Mouse (Mus musculus) hindbrain, embryonic 12.5 days (tissue): Measurements from ENCODE around the gene Zfp109. TPM values are rescaled to one million over a fixed set of nuclear protein-coding genes. Genes with fewer than 3 reads are reported as not detected.

ENCODE experiments used
- ATAC-seq: fragments of 200-750 bp; cut with Nextera tagmentation; 2 replicates; pipeline ENCODE4 v1.8.0; 2017; ENCODE audit warnings: moderate TSS enrichment; ENCODE audit not compliant: low FRiP score
- H3K27ac ChIP-seq: fragments of 300-500 bp; sonication (generic); 2 replicates; pipeline ENCODE4 v1.5.1; 2016; ENCODE audit warnings: mild to moderate bottlenecking
- H3K27me3 ChIP-seq: fragments of 300-500 bp; sonication (generic); 2 replicates; pipeline ENCODE4 v1.6.1; 2016; ENCODE audit warnings: mild to moderate bottlenecking
- H3K36me3 ChIP-seq: fragments of 300-500 bp; sonication (generic); 2 replicates; pipeline ENCODE4 v1.6.1; 2016; ENCODE audit warnings: mild to moderate bottlenecking
- H3K4me1 ChIP-seq: fragments of 300-500 bp; sonication (generic); 2 replicates; pipeline ENCODE4 v1.6.1; 2016
- H3K4me2 ChIP-seq: fragments of 300-500 bp; sonication (generic); replicated peaks from 2 replicates; pipeline ENCODE4 v1.6.1; 2016; ENCODE audit warnings: mild to moderate bottlenecking
- H3K4me3 ChIP-seq: fragments of 300-500 bp; sonication (generic); 2 replicates; pipeline ENCODE4 v1.5.1; 2016; ENCODE audit warnings: mild to moderate bottlenecking
- H3K9ac ChIP-seq: fragments of 300-500 bp; sonication (generic); 2 replicates; pipeline ENCODE4 v1.6.1; 2016; ENCODE audit warnings: mild to moderate bottlenecking, moderate library complexity
- H3K9me3 ChIP-seq: fragments of 300-500 bp; sonication (generic); replicated peaks from 2 replicates; pipeline ENCODE4 v1.6.1; 2016; ENCODE audit warnings: mild to moderate bottlenecking
- WGBS: fragments of 180-500 bp; shearing (Covaris S2); methylation state at CpG from one replicate; pipeline ENCODE4 v1.1.7; 2016; 5-methylcytosine and 5-hydroxymethylcytosine counted together
- polyA plus RNA-seq: library from polyadenylated mRNA; unstranded; fragments of >200 nt; fragmentation: Nextera tagmentation; extraction: Ambion mirVana; gene quantifications from 2 replicates; pipeline ENCODE4 v1.2.1, GENCODE M21; 2016

Zfp109 gene
- polyA plus RNA-seq, 1 experiment from 2014 or later, result 4.9 TPM

- H3K4me3 ChIP-seq, result no peak overlapping the region
- H3K36me3 ChIP-seq, result peaks cover 1% of the 10 kb centered on the region; the same call in 1 of the 2 replicates
- H3K4me1 ChIP-seq, result 0 out of 2 replicates have a peak, but pooled peaks cover 5% of the 10 kb centered on the region
- no peaks in the 10 kb centered on the region for H3K9me3 ChIP-seq
- no peaks in the 10 kb centered on the region for H3K27me3 ChIP-seq
- no peak for ATAC-seq
- H3K27ac ChIP-seq, result no peak overlapping the region
- H3K9ac ChIP-seq, result no peak overlapping the region
- 70% methylated on average over 24 of the region's 24 CpGs for WGBS
- H3K4me2 ChIP-seq, result no peak overlapping the region
Measured at GRCm38 (mm10) chr7:24268176-24269155, 31.1 kb upstream of the Zfp109 start.

GRCm38 (mm10) chr7:24260000-24260312 lies 22.6 kb upstream of the Zfp109 start:
- Histone ChIP-seq H3K4me2 (no peak overlapping the region), H3K4me1 (peaks cover 6% of the 10 kb centered on the region), H3K27me3 (no peaks in the 10 kb centered on the region), H3K9me3 (no peaks in the 10 kb centered on the region), H3K36me3 (peaks cover 19% of the 10 kb centered on the region), H3K4me3 (no peak overlapping the region), H3K9ac (no peak overlapping the region), H3K27ac (no peak overlapping the region)
- WGBS, result 89% methylated on average over 4 of the region's 4 CpGs
- ATAC-seq, result no peak

GRCm38 (mm10) chr7:24259306-24259999 lies 22.1 kb upstream of the Zfp109 start:
- Histone ChIP-seq H3K36me3 (peaks cover 19% of the 10 kb centered on the region), H3K27me3 (no peaks in the 10 kb centered on the region), H3K27ac (no peak overlapping the region), H3K9me3 (no peaks in the 10 kb centered on the region), H3K4me3 (no peak overlapping the region), H3K4me2 (no peak overlapping the region), H3K9ac (no peak overlapping the region), H3K4me1 (peaks cover 8% of the 10 kb centered on the region)
- ATAC-seq, result no peak
- 85% methylated on average over 13 of the region's 13 CpGs for WGBS

- Histone ChIP-seq H3K36me3 (peaks cover 3% of the 10 kb centered on the region; the same call in 1 of the 2 replicates), H3K4me2 (peak within 1 kb of the TSS; percentile 65), H3K27ac (peak within 1 kb of the TSS; percentile 49; the same call in 1 of the 2 replicates), H3K4me3 (peak within 1 kb of the TSS; percentile 49), H3K9ac (peak within 1 kb of the TSS; percentile 68), H3K27me3 (no peaks in the 10 kb centered on the region), H3K4me1 (peaks cover 12% of the 10 kb centered on the region), H3K9me3 (no peaks in the 10 kb centered on the region)
- ATAC-seq, result peak; percentile 89
- WGBS, result 21% methylated on average over 21 of the region's 21 CpGs
Measured at GRCm38 (mm10) chr7:24254633-24255474, 17.5 kb upstream of the Zfp109 start, which contains the start of gene Zfp108. TSS of gene Zfp108 (plus strand) at chr7:24254794.

DNA sequence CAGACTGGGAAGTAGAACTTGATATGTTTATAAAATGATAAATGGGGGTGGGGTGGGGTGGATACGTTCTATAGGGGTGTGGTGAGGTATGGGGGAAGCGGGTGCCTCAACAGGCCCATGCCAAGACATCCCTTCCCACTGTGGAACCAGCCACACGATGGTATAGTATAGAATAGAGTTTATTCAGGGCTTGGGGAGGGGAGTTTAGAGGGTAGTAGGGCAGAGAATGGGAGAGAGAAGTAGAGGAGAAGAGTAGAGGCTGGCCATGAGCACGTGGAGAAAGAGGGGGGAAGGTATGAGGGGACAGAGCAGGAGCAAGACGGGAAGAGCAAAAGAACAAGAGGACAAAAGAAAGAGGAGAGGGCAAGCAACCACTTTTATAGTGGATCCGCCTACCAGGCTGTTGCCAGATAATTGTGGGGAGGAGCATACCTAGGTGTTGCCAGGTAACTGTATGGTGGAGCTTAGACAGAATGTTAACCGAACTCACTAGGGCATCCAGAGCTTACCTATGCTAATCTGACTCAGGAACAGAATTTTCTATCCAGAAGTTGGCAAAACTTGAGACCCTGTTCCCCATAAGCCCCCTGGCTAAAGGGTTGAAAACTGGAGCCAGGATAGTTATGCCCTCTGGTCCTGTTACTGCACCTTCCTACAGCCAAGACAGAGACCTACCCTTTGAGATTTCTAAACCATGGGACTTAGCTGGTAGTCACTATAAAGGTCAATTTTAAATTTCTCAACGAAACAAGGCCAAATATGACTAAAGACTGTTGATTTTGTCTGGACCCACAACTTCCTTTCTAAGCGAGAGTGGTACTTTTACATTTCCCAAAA lies 16.6 kb upstream of the Zfp109 start:
- no peaks in the 10 kb centered on the region for H3K36me3 ChIP-seq
- 65% methylated on average over 9 of the region's 9 CpGs for WGBS
- no peaks in the 10 kb centered on the region for H3K27me3 ChIP-seq
- H3K27ac ChIP-seq, result no peak overlapping the region
- ATAC-seq, result peak; percentile 72
- no peak overlapping the region for H3K9ac ChIP-seq
- H3K9me3 ChIP-seq, result no peaks in the 10 kb centered on the region
- H3K4me3 ChIP-seq, result peak overlapping the region; percentile 49
- H3K4me2 ChIP-seq, result peak overlapping the region; percentile 65
- H3K4me1 ChIP-seq, result peaks cover 12% of the 10 kb centered on the region

DNA sequence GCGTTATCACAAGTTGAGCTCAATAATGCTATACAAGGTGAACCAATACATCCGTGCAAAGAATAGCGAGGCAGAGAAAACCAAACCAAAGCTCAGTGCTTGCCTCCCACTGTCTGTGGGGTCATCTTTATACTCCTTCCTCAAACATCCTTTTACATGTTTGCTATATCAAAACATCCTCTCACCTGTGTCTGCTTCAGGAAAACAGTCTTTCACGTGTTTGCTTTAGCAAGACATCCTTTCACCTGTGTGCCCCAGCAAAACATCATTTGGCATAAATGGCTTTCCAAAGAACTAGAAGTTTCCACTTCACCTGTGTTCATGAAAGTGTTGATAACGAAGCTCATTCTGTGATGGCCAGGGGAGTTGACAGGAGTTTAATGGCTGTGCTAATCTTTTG lies 26.0 kb downstream of the Zfp109 start, which contains the start of gene Zfp111:
Gene Zfp111, minus strand, starts transcription at position 101 of the 400 bp plus-strand sequence.
- Histone ChIP-seq H3K9me3 (no peaks in the 10 kb centered on the region), H3K4me1 (peaks cover 7% of the 10 kb centered on the region; the same call in 1 of the 2 replicates), H3K4me2 (no peak within 1 kb of the TSS), H3K27ac (no peak within 1 kb of the TSS), H3K36me3 (no peaks in the 10 kb centered on the region), H3K4me3 (no peak within 1 kb of the TSS), H3K27me3 (no peaks in the 10 kb centered on the region), H3K9ac (no peak within 1 kb of the TSS)
- ATAC-seq, result no peak
- 80% methylated on average over 5 of the region's 5 CpGs for WGBS

GRCm38 (mm10) chr7:24210296-24210695 lies 27.1 kb downstream of the Zfp109 start:
- no peaks in the 10 kb centered on the region for H3K27me3 ChIP-seq
- H3K4me2 ChIP-seq, result no peak overlapping the region
- 86% methylated on average over 2 of the region's 2 CpGs for WGBS
- peaks cover 6% of the 10 kb centered on the region; the same call in 1 of the 2 replicates for H3K36me3 ChIP-seq
- ATAC-seq, result no peak
- no peak overlapping the region for H3K4me3 ChIP-seq
- no peak overlapping the region for H3K9ac ChIP-seq
- H3K9me3 ChIP-seq, result no peaks in the 10 kb centered on the region
- H3K4me1 ChIP-seq, result peaks cover 7% of the 10 kb centered on the region; the same call in 1 of the 2 replicates
- no peak overlapping the region for H3K27ac ChIP-seq

GRCm38 (mm10) chr7:24208282-24208886 lies 29.0 kb downstream of the Zfp109 start:
- 63% methylated on average over 7 of the region's 7 CpGs for WGBS
- peak; percentile 67; the same call in 1 of the 2 replicates for ATAC-seq
- Histone ChIP-seq H3K9ac (no peak overlapping the region), H3K36me3 (peaks cover 21% of the 10 kb centered on the region), H3K27ac (no peak overlapping the region), H3K4me3 (peak overlapping the region; percentile 62), H3K4me1 (peaks cover 7% of the 10 kb centered on the region; the same call in 1 of the 2 replicates), H3K4me2 (peak overlapping the region; percentile 77), H3K9me3 (no peaks in the 10 kb centered on the region), H3K27me3 (no peaks in the 10 kb centered on the region)

GRCm38 (mm10) chr7:24207488-24208261 lies 29.7 kb downstream of the Zfp109 start:
- Histone ChIP-seq H3K4me1 (peaks cover 7% of the 10 kb centered on the region; the same call in 1 of the 2 replicates), H3K27ac (peak overlapping the region; percentile 71; the same call in 1 of the 2 replicates), H3K4me2 (peak overlapping the region; percentile 77), H3K9ac (peak overlapping the region; percentile 82), H3K27me3 (no peaks in the 10 kb centered on the region), H3K9me3 (no peaks in the 10 kb centered on the region), H3K4me3 (peak overlapping the region; percentile 62), H3K36me3 (peaks cover 25% of the 10 kb centered on the region)
- ATAC-seq, result peak; percentile 88
- WGBS, result 17% methylated on average over 24 of the region's 24 CpGs

- H3K27ac ChIP-seq, result no peak overlapping the region
- 88% methylated on average over 4 of the region's 4 CpGs for WGBS
- H3K36me3 ChIP-seq, result peaks cover 74% of the 10 kb centered on the region
- H3K9me3 ChIP-seq, result peaks cover 15% of the 10 kb centered on the region
- H3K4me1 ChIP-seq, result no peaks in the 10 kb centered on the region
- ATAC-seq, result no peak
- H3K27me3 ChIP-seq, result no peaks in the 10 kb centered on the region
- H3K9ac ChIP-seq, result no peak overlapping the region
- H3K4me3 ChIP-seq, result no peak overlapping the region
- no peak overlapping the region for H3K4me2 ChIP-seq
Measured at GRCm38 (mm10) chr7:24196961-24197360, 40.4 kb downstream of the Zfp109 start.
